Mouse (Mus musculus): ENCODE measurements around the gene Il1rl2. TPM values are rescaled to one million over a fixed set of nuclear protein-coding genes. Genes with fewer than 3 reads are reported as not detected.

The Il1rl2 gene
- polyA plus RNA-seq, 1 experiment from 2014 or later = 1.3 TPM

- DNase-seq (ENCODE audit: low spot score) (no peak), ATAC-seq (ENCODE audit: low FRiP score) (no peak)
- Histone ChIP-seq H3K9me3 (ENCODE audit: control insufficient read depth, low read length) (no peaks in the 10 kb centered on the region), H3K27me3 (ENCODE audit: control insufficient read depth, insufficient read depth, low read length) (no peaks in the 10 kb centered on the region), H3K27ac (no peak overlapping the region), H3K9ac (no peak overlapping the region), H3K4me3 (replicated peaks; ENCODE audit: low read length) (no peak overlapping the region), H3K4me2 (replicated peaks) (no peak overlapping the region), H3K4me1 (replicated peaks; ENCODE audit: control insufficient read depth, insufficient read depth, low read length) (no peaks in the 10 kb centered on the region), H3K36me3 (replicated peaks; ENCODE audit: control insufficient read depth, insufficient read depth) (no peaks in the 10 kb centered on the region)
- 69% methylated on average over 2 of the region's 2 CpGs for WGBS
These were observed 35.3 kb downstream of the Il1rl2 start for GRCm38 (mm10) chr1:40359731-40360130.

- WGBS = 79% methylated on average over 7 of the region's 7 CpGs
- Histone ChIP-seq H3K27me3 (ENCODE audit: control insufficient read depth, insufficient read depth, low read length) (no peaks in the 10 kb centered on the region), H3K4me2 (replicated peaks) (no peak overlapping the region), H3K9ac (no peak overlapping the region), H3K36me3 (replicated peaks; ENCODE audit: control insufficient read depth, insufficient read depth) (no peaks in the 10 kb centered on the region), H3K9me3 (ENCODE audit: control insufficient read depth, low read length) (no peaks in the 10 kb centered on the region), H3K4me1 (replicated peaks; ENCODE audit: control insufficient read depth, insufficient read depth, low read length) (no peaks in the 10 kb centered on the region), H3K27ac (no peak overlapping the region), H3K4me3 (replicated peaks; ENCODE audit: low read length) (no peak overlapping the region)
- no peak for ATAC-seq (ENCODE audit: low FRiP score)
- DNase-seq (ENCODE audit: low spot score) = no peak
These were observed 36.6 kb downstream of the Il1rl2 start for GRCm38 (mm10) chr1:40360969-40361368.

- WGBS = 67% methylated on average over 1 of the region's 1 CpGs
- no peak overlapping the region for H3K4me3 ChIP-seq (replicated peaks; ENCODE audit: low read length)
- DNase-seq (ENCODE audit: low spot score) = no peak
These were observed 37.2 kb downstream of the Il1rl2 start for GRCm38 (mm10) chr1:40361596-40361995.

GRCm38 (mm10) chr1:40362784-40363183 lies 38.4 kb downstream of the Il1rl2 start:
- H3K9me3 ChIP-seq (ENCODE audit: control insufficient read depth, low read length) = no peaks in the 10 kb centered on the region
- no peaks in the 10 kb centered on the region for H3K4me1 ChIP-seq (replicated peaks; ENCODE audit: control insufficient read depth, insufficient read depth, low read length)
- DNase-seq (ENCODE audit: low spot score) (no peak), ATAC-seq (ENCODE audit: low FRiP score) (no peak)
- no peak overlapping the region for H3K9ac ChIP-seq
- H3K27ac ChIP-seq = no peak overlapping the region
- H3K4me3 ChIP-seq (replicated peaks; ENCODE audit: low read length) = no peak overlapping the region
- H3K4me2 ChIP-seq (replicated peaks) = no peak overlapping the region
- H3K36me3 ChIP-seq (replicated peaks; ENCODE audit: control insufficient read depth, insufficient read depth) = no peaks in the 10 kb centered on the region
- H3K27me3 ChIP-seq (ENCODE audit: control insufficient read depth, insufficient read depth, low read length) = no peaks in the 10 kb centered on the region
- WGBS = 75% methylated on average over 11 of the region's 11 CpGs

More at GRCm38 (mm10) chr1:40361596-40361995, 37.2 kb downstream of the Il1rl2 start:
- Histone ChIP-seq H3K4me1 (replicated peaks; ENCODE audit: control insufficient read depth, insufficient read depth, low read length) (no peaks in the 10 kb centered on the region), H3K27ac (no peak overlapping the region), H3K9ac (no peak overlapping the region), H3K9me3 (ENCODE audit: control insufficient read depth, low read length) (no peaks in the 10 kb centered on the region), H3K36me3 (replicated peaks; ENCODE audit: control insufficient read depth, insufficient read depth) (no peaks in the 10 kb centered on the region), H3K27me3 (ENCODE audit: control insufficient read depth, insufficient read depth, low read length) (no peaks in the 10 kb centered on the region), H3K4me2 (replicated peaks) (no peak overlapping the region)
- no peak for ATAC-seq (ENCODE audit: low FRiP score)

GRCm38 (mm10) chr1:40372951-40373350 lies 48.5 kb downstream of the Il1rl2 start:
- Histone ChIP-seq H3K9ac (no peak overlapping the region), H3K4me3 (replicated peaks; ENCODE audit: low read length) (no peak overlapping the region), H3K27ac (no peak overlapping the region), H3K9me3 (ENCODE audit: control insufficient read depth, low read length) (no peaks in the 10 kb centered on the region), H3K4me1 (replicated peaks; ENCODE audit: control insufficient read depth, insufficient read depth, low read length) (no peaks in the 10 kb centered on the region), H3K27me3 (ENCODE audit: control insufficient read depth, insufficient read depth, low read length) (no peaks in the 10 kb centered on the region), H3K36me3 (replicated peaks; ENCODE audit: control insufficient read depth, insufficient read depth) (no peaks in the 10 kb centered on the region), H3K4me2 (replicated peaks) (no peak overlapping the region)
- DNase-seq (ENCODE audit: low spot score) = no peak
- 86% methylated on average over 3 of the region's 3 CpGs for WGBS
- ATAC-seq (ENCODE audit: low FRiP score) = no peak

- no peak for ATAC-seq (ENCODE audit: low FRiP score)
- H3K4me3 ChIP-seq (replicated peaks; ENCODE audit: low read length) = no peak overlapping the region
- DNase-seq (ENCODE audit: low spot score) = no peak
- no peaks in the 10 kb centered on the region for H3K4me1 ChIP-seq (replicated peaks; ENCODE audit: control insufficient read depth, insufficient read depth, low read length)
- no peak overlapping the region for H3K4me2 ChIP-seq (replicated peaks)
- H3K9me3 ChIP-seq (ENCODE audit: control insufficient read depth, low read length) = no peaks in the 10 kb centered on the region
- H3K27ac ChIP-seq = no peak overlapping the region
- 83% methylated on average over 4 of the region's 4 CpGs for WGBS
- no peak overlapping the region for H3K9ac ChIP-seq
- H3K27me3 ChIP-seq (ENCODE audit: control insufficient read depth, insufficient read depth, low read length) = no peaks in the 10 kb centered on the region
- H3K36me3 ChIP-seq (replicated peaks; ENCODE audit: control insufficient read depth, insufficient read depth) = no peaks in the 10 kb centered on the region
These were observed 50.7 kb downstream of the Il1rl2 start for GRCm38 (mm10) chr1:40375148-40375547.

- Histone ChIP-seq H3K4me2 (replicated peaks) (no peak overlapping the region), H3K4me1 (replicated peaks; ENCODE audit: control insufficient read depth, insufficient read depth, low read length) (no peaks in the 10 kb centered on the region), H3K27ac (no peak overlapping the region), H3K9me3 (ENCODE audit: control insufficient read depth, low read length) (no peaks in the 10 kb centered on the region), H3K36me3 (replicated peaks; ENCODE audit: control insufficient read depth, insufficient read depth) (no peaks in the 10 kb centered on the region), H3K9ac (no peak overlapping the region), H3K27me3 (ENCODE audit: control insufficient read depth, insufficient read depth, low read length) (no peaks in the 10 kb centered on the region), H3K4me3 (replicated peaks; ENCODE audit: low read length) (no peak overlapping the region)
- WGBS = 57% methylated on average over 7 of the region's 7 CpGs
- DNase-seq (ENCODE audit: low spot score) (no peak), ATAC-seq (ENCODE audit: low FRiP score) (no peak)
These were observed 52.3 kb downstream of the Il1rl2 start for GRCm38 (mm10) chr1:40376745-40377144.

GRCm38 (mm10) chr1:40378794-40379193 lies 54.4 kb downstream of the Il1rl2 start:
- no peak overlapping the region for H3K4me2 ChIP-seq (replicated peaks)
- no peaks in the 10 kb centered on the region for H3K4me1 ChIP-seq (replicated peaks; ENCODE audit: control insufficient read depth, insufficient read depth, low read length)
- 18% methylated on average over 8 of the region's 8 CpGs for WGBS
- no peak overlapping the region for H3K27ac ChIP-seq
- H3K4me3 ChIP-seq (replicated peaks; ENCODE audit: low read length) = no peak overlapping the region
- no peak for ATAC-seq (ENCODE audit: low FRiP score)
- DNase-seq (ENCODE audit: low spot score) = peak; percentile 90
- no peaks in the 10 kb centered on the region for H3K27me3 ChIP-seq (ENCODE audit: control insufficient read depth, insufficient read depth, low read length)
- H3K9me3 ChIP-seq (ENCODE audit: control insufficient read depth, low read length) = no peaks in the 10 kb centered on the region
- H3K9ac ChIP-seq = no peak overlapping the region
- no peaks in the 10 kb centered on the region for H3K36me3 ChIP-seq (replicated peaks; ENCODE audit: control insufficient read depth, insufficient read depth)

- no peak overlapping the region for H3K27ac ChIP-seq
- H3K9me3 ChIP-seq (ENCODE audit: control insufficient read depth, low read length) = no peaks in the 10 kb centered on the region
- no peak overlapping the region for H3K4me3 ChIP-seq (replicated peaks; ENCODE audit: low read length)
- H3K4me1 ChIP-seq (replicated peaks; ENCODE audit: control insufficient read depth, insufficient read depth, low read length) = no peaks in the 10 kb centered on the region
- DNase-seq (ENCODE audit: low spot score) (peak; percentile 50), ATAC-seq (ENCODE audit: low FRiP score) (no peak)
- no peaks in the 10 kb centered on the region for H3K36me3 ChIP-seq (replicated peaks; ENCODE audit: control insufficient read depth, insufficient read depth)
- no peak overlapping the region for H3K9ac ChIP-seq
- no peak overlapping the region for H3K4me2 ChIP-seq (replicated peaks)
- no peaks in the 10 kb centered on the region for H3K27me3 ChIP-seq (ENCODE audit: control insufficient read depth, insufficient read depth, low read length)
- WGBS = 60% methylated on average over 6 of the region's 6 CpGs
These were observed 55.7 kb downstream of the Il1rl2 start for GRCm38 (mm10) chr1:40380111-40380510.

GRCm38 (mm10) chr1:40380990-40381389 lies 56.6 kb downstream of the Il1rl2 start:
- Histone ChIP-seq H3K27ac (no peak overlapping the region), H3K4me1 (replicated peaks; ENCODE audit: control insufficient read depth, insufficient read depth, low read length) (no peaks in the 10 kb centered on the region), H3K36me3 (replicated peaks; ENCODE audit: control insufficient read depth, insufficient read depth) (no peaks in the 10 kb centered on the region), H3K4me2 (replicated peaks) (no peak overlapping the region), H3K27me3 (ENCODE audit: control insufficient read depth, insufficient read depth, low read length) (no peaks in the 10 kb centered on the region), H3K4me3 (replicated peaks; ENCODE audit: low read length) (no peak overlapping the region), H3K9me3 (ENCODE audit: control insufficient read depth, low read length) (no peaks in the 10 kb centered on the region), H3K9ac (no peak overlapping the region)
- WGBS = 88% methylated on average over 11 of the region's 11 CpGs
- no peak for DNase-seq (ENCODE audit: low spot score)
- ATAC-seq (ENCODE audit: low FRiP score) = no peak

Measured in hindbrain, embryonic 14.5 days (tissue).